Mouse (Mus musculus): ENCODE measurements at regions not wholly inside any gene's neighbourhood (a gene's known extent, or its start where the extent isn't known, plus 50 kb on each side); places are given as distances from the start of the nearest gene placed in this dataset.

DNA sequence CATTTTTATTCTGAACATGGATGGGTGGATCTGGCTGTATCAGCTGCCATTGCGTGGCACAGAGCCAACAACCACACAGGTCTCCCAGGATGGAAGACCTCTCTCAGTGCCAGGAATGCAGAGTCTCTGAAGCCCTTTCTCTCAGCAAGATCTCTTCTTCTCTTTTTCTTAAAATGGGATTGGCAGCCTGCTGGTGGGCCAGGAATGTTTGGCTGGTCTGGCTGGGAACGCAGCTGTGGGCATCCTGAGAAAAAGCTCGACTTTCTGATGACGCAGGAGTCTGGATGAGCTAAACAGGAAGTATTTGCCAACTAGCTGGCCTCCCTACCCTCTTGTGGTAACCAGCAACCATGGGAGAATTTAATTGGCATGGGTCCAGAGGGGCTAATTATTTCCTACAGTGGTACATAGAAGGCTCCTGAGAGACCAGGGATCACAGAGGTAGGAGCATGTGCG is 89.4 kb upstream of the Lrig1 start:
- TF ChIP-seq CTCF (IDR thresholded peaks at IDR 0.05; ENCODE audit: extremely low read depth, insufficient read length, insufficient replicate concordance, low read depth, low read length) (no peak), POLR2A (IDR thresholded peaks at IDR 0.05; ENCODE audit: low read depth, low read length) (no peak)

Measured in small intestine, adult 2 months (tissue).